Mouse (Mus musculus) liver, adult 2 months (tissue): ENCODE data around the gene Phldb3.

Experiments
- CTCF ChIP-seq: fragments of 200-500 bp; IDR thresholded peaks from 2 replicates; pipeline ENCODE4 v1.5.1; 2011; ENCODE audit warnings: low read depth, low read length, control low read depth
- POLR2A ChIP-seq: fragments of 200-500 bp; IDR thresholded peaks from 2 replicates; pipeline ENCODE4 v1.6.1; 2011; ENCODE audit warnings: low read length, control low read depth; ENCODE audit not compliant: insufficient read depth; ENCODE audit errors: extremely low read depth

GRCm38 (mm10) chr7:24612308-24612910 is 1.8 kb downstream of the Phldb3 start:
- TF ChIP-seq POLR2A: no peak
- TF ChIP-seq CTCF: no peak
